Mouse (Mus musculus) ES-Bruce4 (cell line): ENCODE results near the gene Hoxa9. TPM values are rescaled to one million over a fixed set of nuclear protein-coding genes. Genes with fewer than 3 reads are reported as not detected.

Experiments
- H3K27ac ChIP-seq: 2 replicates; pipeline ENCODE4 v1.5.1; 2012; ENCODE audit warnings: low read length, inconsistent platforms; ENCODE audit not compliant: insufficient read depth
- H3K27me3 ChIP-seq: 2 replicates; pipeline ENCODE4 v1.6.1; 2012; ENCODE audit warnings: mild to moderate bottlenecking, low read length, inconsistent platforms; ENCODE audit not compliant: control insufficient read depth, poor library complexity, insufficient read depth, severe bottlenecking
- H3K36me3 ChIP-seq: 2 replicates; pipeline ENCODE4 v1.6.1; 2012; ENCODE audit warnings: inconsistent platforms, mild to moderate bottlenecking, low read length, moderate library complexity; ENCODE audit not compliant: control insufficient read depth, poor library complexity, insufficient read depth, severe bottlenecking
- H3K4me1 ChIP-seq: one replicate; pipeline ENCODE4 v1.8.1; 2011; ENCODE audit warnings: low read length; ENCODE audit not compliant: control insufficient read depth, insufficient read depth
- H3K4me3 ChIP-seq: 2 replicates; pipeline ENCODE4 v1.5.1; 2011; ENCODE audit warnings: low read depth, mild to moderate bottlenecking, low read length
- H3K9ac ChIP-seq: 2 replicates; pipeline ENCODE4 v1.6.1; 2012; ENCODE audit warnings: low read depth, mild to moderate bottlenecking, inconsistent platforms; ENCODE audit not compliant: poor library complexity, severe bottlenecking
- H3K9me3 ChIP-seq: replicated peaks from 2 replicates; pipeline ENCODE4 v1.6.1; 2012; ENCODE audit warnings: mild to moderate bottlenecking, low read length, inconsistent platforms; ENCODE audit not compliant: control insufficient read depth, poor library complexity, insufficient read depth, severe bottlenecking
- CTCF ChIP-seq: IDR thresholded peaks from one replicate; pipeline ENCODE4 v1.8.1; 2011; ENCODE audit warnings: low read depth, low read length
- EP300 ChIP-seq: IDR thresholded peaks from 2 replicates; pipeline ENCODE4 v1.6.1; 2011; ENCODE audit warnings: low read depth, low read length; ENCODE audit not compliant: insufficient read depth
- POLR2A ChIP-seq: IDR thresholded peaks from one replicate; pipeline ENCODE4 v1.8.1; 2011; ENCODE audit warnings: low read length; ENCODE audit not compliant: insufficient read depth
- polyA plus RNA-seq: library from polyadenylated mRNA; stranded (reverse); fragments of >200 nt; gene quantifications from 2 replicates; pipeline ENCODE4 v1.2.4, GENCODE M21; 2011; ENCODE audit warnings: low read depth; ENCODE audit not compliant: missing spikeins, insufficient read depth, insufficient read length

Gene Hoxa9
- polyA plus RNA-seq, 1 experiment = not detected

DNA sequence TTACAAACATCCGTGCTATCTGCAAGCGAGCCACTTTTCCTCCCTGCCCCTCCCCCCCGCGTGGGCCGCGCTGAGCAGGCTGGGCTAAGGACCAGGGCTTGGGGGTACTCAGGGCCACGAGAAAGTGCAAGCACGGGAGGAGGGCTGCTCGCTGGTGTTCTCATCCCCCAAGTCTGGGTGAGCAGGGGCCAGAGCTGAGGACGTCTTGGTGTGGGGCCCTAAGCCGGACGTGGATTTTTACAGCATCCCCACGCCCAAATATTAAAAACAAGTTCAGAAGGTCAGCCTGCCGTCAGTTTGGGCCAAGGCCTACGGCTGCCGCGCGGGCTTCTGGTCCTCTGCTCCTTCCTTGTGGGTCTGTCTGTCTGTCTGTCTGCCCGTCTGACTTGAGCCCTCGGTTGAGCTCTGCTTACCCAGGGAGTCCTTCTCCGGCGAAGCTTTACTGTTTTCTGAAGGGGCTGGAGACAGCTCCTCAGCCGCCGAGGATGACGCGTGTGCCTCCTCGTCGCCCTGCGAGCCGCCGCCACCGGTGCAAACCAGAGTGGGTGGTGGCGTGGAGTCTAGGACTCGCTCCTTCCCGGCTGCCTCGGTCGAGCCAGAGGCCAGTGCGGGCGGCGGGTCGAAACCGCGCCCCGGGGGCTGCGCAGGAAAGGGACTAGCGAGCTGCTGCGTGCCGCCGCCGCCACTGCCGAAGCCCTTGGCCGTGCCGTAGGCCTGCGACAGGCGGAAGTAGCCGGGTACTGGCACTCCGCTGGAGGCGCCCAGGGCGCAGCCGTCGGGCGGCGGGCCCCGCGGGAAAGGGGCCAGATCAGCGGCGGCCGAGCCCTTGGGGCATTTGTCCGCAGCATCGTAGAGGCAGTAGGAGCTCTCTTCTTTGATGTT is 2.9 kb upstream of the Hoxa9 start:
- Histone ChIP-seq H3K4me1 (no peaks in the 10 kb centered on the region), H3K9me3 (no peaks in the 10 kb centered on the region), H3K9ac (peak overlapping the region; percentile 8; the same call in 1 of the 2 replicates), H3K27me3 (peaks cover 68% of the 10 kb centered on the region), H3K4me3 (peak overlapping the region; percentile 9), H3K27ac (no peak overlapping the region), H3K36me3 (no peaks in the 10 kb centered on the region)
- TF ChIP-seq EP300 (no peak), POLR2A (no peak), CTCF (no peak)

GRCm38 (mm10) chr6:52232984-52233545 is 2.2 kb upstream of the Hoxa9 start:
- no peaks in the 10 kb centered on the region for H3K36me3 ChIP-seq
- no peak overlapping the region for H3K9ac ChIP-seq
- no peak overlapping the region for H3K27ac ChIP-seq
- peaks cover 70% of the 10 kb centered on the region for H3K27me3 ChIP-seq
- H3K9me3 ChIP-seq = no peaks in the 10 kb centered on the region
- TF ChIP-seq EP300 (no peak), POLR2A (no peak), CTCF (no peak)
- H3K4me3 ChIP-seq = no peak overlapping the region
- no peaks in the 10 kb centered on the region for H3K4me1 ChIP-seq

DNA sequence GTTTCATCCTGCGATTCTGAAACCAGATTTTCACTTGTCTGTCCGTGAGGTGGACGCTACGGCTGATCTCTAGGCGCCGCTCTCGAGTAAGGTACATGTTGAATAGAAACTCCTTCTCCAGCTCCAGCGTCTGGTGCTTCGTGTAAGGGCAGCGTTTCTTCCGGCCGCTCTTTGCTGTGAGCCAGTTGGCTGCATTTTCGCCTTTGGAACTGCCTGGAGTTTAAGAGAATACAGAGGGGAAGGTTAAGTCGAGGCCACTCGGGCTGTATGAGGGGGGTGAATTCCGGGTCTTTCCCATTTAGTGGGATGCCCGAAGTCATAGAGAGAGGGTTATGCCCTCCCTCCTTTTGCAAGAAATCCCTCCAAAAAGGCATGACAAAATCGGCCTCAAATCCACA is 1.7 kb upstream of the Hoxa9 start:
- no peak overlapping the region for H3K4me3 ChIP-seq
- no peaks in the 10 kb centered on the region for H3K36me3 ChIP-seq
- peaks cover 67% of the 10 kb centered on the region for H3K27me3 ChIP-seq
- no peaks in the 10 kb centered on the region for H3K9me3 ChIP-seq
- H3K9ac ChIP-seq = no peak overlapping the region
- H3K4me1 ChIP-seq = no peaks in the 10 kb centered on the region
- H3K27ac ChIP-seq = no peak overlapping the region
- no peak for TF ChIP-seq CTCF
- TF ChIP-seq EP300 = no peak
- no peak for TF ChIP-seq POLR2A

GRCm38 (mm10) chr6:52231885-52232567 is 1.1 kb upstream of the Hoxa9 start:
- Histone ChIP-seq H3K27ac (no peak overlapping the region), H3K9me3 (no peaks in the 10 kb centered on the region), H3K4me3 (no peak overlapping the region), H3K4me1 (no peaks in the 10 kb centered on the region), H3K27me3 (peaks cover 69% of the 10 kb centered on the region), H3K36me3 (no peaks in the 10 kb centered on the region), H3K9ac (no peak overlapping the region)
- no peak for TF ChIP-seq CTCF

DNA sequence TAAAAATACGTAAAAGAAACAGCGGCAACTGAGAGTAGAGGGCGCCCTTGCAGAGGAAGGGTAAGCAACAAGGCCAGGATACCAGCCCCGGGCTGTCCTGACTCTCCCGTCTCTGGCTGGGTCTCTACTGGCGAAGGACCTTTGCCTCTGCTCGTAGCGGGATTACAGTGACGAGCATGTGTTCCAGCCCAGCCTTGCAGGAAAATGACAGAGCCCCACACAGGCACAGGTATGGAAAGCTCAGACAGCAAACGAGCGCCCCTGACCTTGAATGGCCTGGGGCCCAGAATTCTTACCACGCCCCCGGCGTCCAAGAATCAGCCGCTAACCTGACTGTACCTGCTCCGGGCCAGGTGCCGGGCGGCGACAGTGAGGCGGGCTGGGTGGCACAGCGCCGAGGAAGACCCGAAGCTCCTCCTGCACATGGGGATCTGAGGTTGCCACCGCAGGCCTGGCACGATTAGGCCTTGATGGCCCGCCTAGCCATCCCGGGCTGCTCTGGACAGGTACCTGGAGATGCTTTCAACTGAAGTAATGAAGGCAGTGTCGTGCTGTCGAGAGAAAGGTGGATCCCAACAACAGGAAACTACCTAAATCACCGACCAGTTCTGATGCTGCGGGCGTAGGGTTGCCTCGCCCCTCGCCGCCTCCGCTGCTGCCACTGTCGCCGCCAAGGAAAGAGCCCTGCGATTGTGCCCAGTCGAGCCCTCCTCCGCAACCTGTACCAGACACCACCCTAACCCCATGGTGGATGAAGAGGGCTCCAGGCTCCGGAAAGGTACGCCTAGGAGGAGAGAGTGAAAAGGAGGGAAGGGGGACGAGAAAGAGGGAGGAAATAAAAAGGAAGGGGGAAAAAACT is 1.1 kb downstream of the Hoxa9 start:
- Histone ChIP-seq H3K9me3 (no peaks in the 10 kb centered on the region), H3K27ac (no peak overlapping the region), H3K36me3 (no peaks in the 10 kb centered on the region), H3K4me3 (peak overlapping the region; percentile 25), H3K9ac (no peak overlapping the region), H3K27me3 (peaks cover 71% of the 10 kb centered on the region), H3K4me1 (no peaks in the 10 kb centered on the region)
- TF ChIP-seq POLR2A = no peak
- TF ChIP-seq CTCF = peak; percentile 14
- no peak for TF ChIP-seq EP300
